In genomic region chr6:106991586-106991985, GRCm38 (mm10) we compare ENCODE assay signal across 9 mouse cellular contexts.
"Had no signal": no experiment of that assay in that cellular context is flagged by ENCODE, and none has a peak within 500 bp of the region (broad histone marks: within the 10 kb centered on the region; RNA-seq: fewer than 3 reads in every experiment).

No protein-coding gene starts in this region.

- H3K36me3 ChIP-seq: limb, embryonic 10.5 days; liver, embryonic 15.5 days; midbrain, embryonic 12.5 days had no signal

- DNase-seq: kidney, postnatal 10 days; kidney, postnatal 4 days; lung, adult 2 months; right cerebral cortex, postnatal 25 days; thymus, postnatal 4 days had no signal

- H3K27ac ChIP-seq: layer of hippocampus, adult 2 months; limb, embryonic 10.5 days; liver, embryonic 15.5 days; midbrain, embryonic 12.5 days had no signal

- H3K4me3 ChIP-seq: layer of hippocampus, adult 2 months; limb, embryonic 10.5 days; liver, embryonic 15.5 days; midbrain, embryonic 12.5 days had no signal
